Mouse (Mus musculus) hindbrain, embryonic 15.5 days (tissue): ENCODE results near the gene D17H6S53E. TPM values are rescaled to one million over a fixed set of nuclear protein-coding genes. Genes with fewer than 3 reads are reported as not detected.

Experiments used
- ATAC-seq: fragments of 200-750 bp; cut with Nextera tagmentation; 2 replicates; pipeline ENCODE4 v1.8.0; 2017; ENCODE audit warnings: low read depth, moderate number of reproducible peaks, moderate TSS enrichment; ENCODE audit not compliant: low FRiP score
- H3K27ac ChIP-seq: fragments of 300-500 bp; sonication (generic); replicated peaks from 2 replicates; pipeline ENCODE4 v1.5.1; 2015; ENCODE audit warnings: mild to moderate bottlenecking, inconsistent platforms
- H3K27me3 ChIP-seq: fragments of 300-500 bp; sonication (generic); 2 replicates; pipeline ENCODE4 v1.6.1; 2015; ENCODE audit warnings: control low read depth, inconsistent platforms
- H3K36me3 ChIP-seq: fragments of 300-500 bp; sonication (generic); 2 replicates; pipeline ENCODE4 v1.6.1; 2015; ENCODE audit warnings: control low read depth, inconsistent platforms
- H3K4me1 ChIP-seq: fragments of 300-500 bp; sonication (generic); replicated peaks from 2 replicates; pipeline ENCODE4 v1.6.1; 2015; ENCODE audit warnings: control low read depth, inconsistent platforms
- H3K4me2 ChIP-seq: fragments of 300-500 bp; sonication (generic); 2 replicates; pipeline ENCODE4 v1.6.1; 2015; ENCODE audit warnings: moderate library complexity, mild to moderate bottlenecking, inconsistent platforms
- H3K4me3 ChIP-seq: fragments of 300-500 bp; sonication (generic); 2 replicates; pipeline ENCODE4 v1.5.1; 2015; ENCODE audit warnings: mild to moderate bottlenecking, inconsistent platforms
- H3K9ac ChIP-seq: fragments of 300-500 bp; sonication (generic); 2 replicates; pipeline ENCODE4 v1.6.1; 2015; ENCODE audit warnings: inconsistent platforms
- H3K9me3 ChIP-seq: fragments of 300-500 bp; sonication (generic); 2 replicates; pipeline ENCODE4 v1.6.1; 2016; ENCODE audit warnings: control low read depth, inconsistent platforms
- WGBS: fragments of 180-500 bp; shearing (Covaris S2); methylation state at CpG from one replicate; pipeline ENCODE4 v1.1.7; 2015; 5-methylcytosine and 5-hydroxymethylcytosine counted together
- polyA plus RNA-seq: library from polyadenylated mRNA; unstranded; fragments of >200 nt; fragmentation: Nextera tagmentation; extraction: Ambion mirVana; gene quantifications from 2 replicates; pipeline ENCODE4 v1.2.1, GENCODE M21; 2015

The D17H6S53E gene
- 9.3 and 10.8 TPM in 2 replicates for polyA plus RNA-seq

GRCm38 (mm10) chr17:35126206-35126611, at the start of gene D17H6S53E:
Gene D17H6S53E, plus strand, starts transcription at chr17:35126373.
- Histone ChIP-seq H3K9me3 (no peaks in the 10 kb centered on the region), H3K27me3 (no peaks in the 10 kb centered on the region), H3K9ac (peak within 1 kb of the TSS; percentile 60), H3K4me2 (peak within 1 kb of the TSS; percentile 67), H3K27ac (peak within 1 kb of the TSS; percentile 72), H3K36me3 (peaks cover 15% of the 10 kb centered on the region), H3K4me3 (peak within 1 kb of the TSS; percentile 54), H3K4me1 (peaks cover 44% of the 10 kb centered on the region)
- WGBS, result under 1% methylated on average over 36 of the region's 36 CpGs
- ATAC-seq, result peak; percentile 49

- peaks cover 8% of the 10 kb centered on the region; the same call in 1 of the 2 replicates for H3K4me1 ChIP-seq
- H3K4me3 ChIP-seq, result peak within 1 kb of the TSS; percentile 20
- no peak within 1 kb of the TSS for H3K27ac ChIP-seq
- no peaks in the 10 kb centered on the region for H3K36me3 ChIP-seq
- H3K9ac ChIP-seq, result peak within 1 kb of the TSS; percentile 10; the same call in 1 of the 2 replicates
- no peaks in the 10 kb centered on the region for H3K9me3 ChIP-seq
- WGBS, result 35% methylated on average over 10 of the region's 10 CpGs
- no peak for ATAC-seq
- H3K4me2 ChIP-seq, result peak within 1 kb of the TSS; percentile 49
- H3K27me3 ChIP-seq, result no peaks in the 10 kb centered on the region
Observed at GRCm38 (mm10) chr17:35076507-35077176, 49.5 kb upstream of the D17H6S53E start, which contains the start of gene Ly6g6e. Gene Ly6g6e, plus strand, starts transcription at chr17:35076902.

DNA sequence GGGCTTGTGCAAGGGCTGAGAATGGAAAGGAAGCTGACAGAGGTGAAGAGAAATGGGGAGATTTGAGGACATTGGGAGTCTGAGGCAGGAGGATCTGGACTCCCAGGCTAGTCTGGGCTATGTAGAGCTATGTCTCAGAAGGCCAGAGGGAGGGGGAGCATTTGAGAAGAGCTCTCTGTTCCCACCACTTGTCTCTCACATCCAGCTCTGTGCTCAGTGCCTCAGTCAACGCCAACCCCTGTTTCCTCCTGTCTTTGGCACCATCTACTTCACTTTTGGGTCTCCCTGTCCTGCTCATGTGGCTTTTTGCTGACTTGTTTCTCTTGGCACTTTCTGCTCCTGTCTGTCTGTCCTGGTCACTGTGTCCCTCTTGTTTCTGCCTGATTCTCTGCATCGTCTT, 48.9 kb upstream of the D17H6S53E start:
- Histone ChIP-seq H3K9me3 (no peaks in the 10 kb centered on the region), H3K4me1 (peaks cover 8% of the 10 kb centered on the region; the same call in 1 of the 2 replicates), H3K4me3 (peak overlapping the region; percentile 20; the same call in 1 of the 2 replicates), H3K36me3 (no peaks in the 10 kb centered on the region), H3K27ac (no peak overlapping the region), H3K9ac (no peak overlapping the region), H3K4me2 (peak overlapping the region; percentile 49), H3K27me3 (no peaks in the 10 kb centered on the region)
- ATAC-seq, result 0 out of 2 replicates have a peak, but pooled peaks have one; percentile 27
- 27% methylated on average over 2 of the region's 2 CpGs for WGBS

GRCm38 (mm10) chr17:35077786-35078233, 48.4 kb upstream of the D17H6S53E start, which contains the start of gene Ly6g6d:
Gene Ly6g6d, minus strand, starts transcription at chr17:35078065.
- Histone ChIP-seq H3K36me3 (no peaks in the 10 kb centered on the region), H3K9ac (peak within 1 kb of the TSS; percentile 10; the same call in 1 of the 2 replicates)

DNA sequence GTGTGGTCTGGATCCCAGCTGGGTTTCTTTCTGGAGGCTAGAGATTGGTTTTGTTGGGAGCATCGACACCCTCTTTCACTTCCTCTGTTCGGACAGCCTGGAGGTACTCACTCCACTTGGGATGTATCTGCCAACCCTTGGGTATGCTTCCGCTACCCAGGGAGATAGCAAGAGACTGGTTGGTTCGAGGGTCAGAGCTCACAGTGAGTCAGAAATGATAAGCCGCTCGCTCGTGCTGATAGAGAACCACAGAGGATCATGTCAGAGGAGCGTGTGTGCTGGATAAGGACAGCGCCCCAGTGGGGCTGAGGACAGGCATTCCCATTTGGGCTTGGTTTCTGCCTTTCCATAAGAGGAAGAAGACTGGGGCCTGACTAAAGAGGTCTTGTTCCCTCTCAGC, 46.4 kb upstream of the D17H6S53E start:
- Histone ChIP-seq H3K4me2 (no peak overlapping the region), H3K4me1 (peaks cover 8% of the 10 kb centered on the region; the same call in 1 of the 2 replicates), H3K9me3 (no peaks in the 10 kb centered on the region), H3K27ac (no peak overlapping the region), H3K36me3 (no peaks in the 10 kb centered on the region), H3K9ac (no peak overlapping the region), H3K27me3 (no peaks in the 10 kb centered on the region), H3K4me3 (no peak overlapping the region)
- ATAC-seq, result no peak
- 70% methylated on average over 9 of the region's 9 CpGs for WGBS

More at GRCm38 (mm10) chr17:35077786-35078233, 48.4 kb upstream of the D17H6S53E start, which contains the start of gene Ly6g6d:
- Histone ChIP-seq H3K4me3 (peak within 1 kb of the TSS; percentile 20), H3K27me3 (no peaks in the 10 kb centered on the region), H3K9me3 (no peaks in the 10 kb centered on the region), H3K4me2 (peak within 1 kb of the TSS; percentile 49), H3K27ac (no peak within 1 kb of the TSS), H3K4me1 (peaks cover 8% of the 10 kb centered on the region; the same call in 1 of the 2 replicates)
- 18% methylated on average over 14 of the region's 14 CpGs for WGBS
- no peak for ATAC-seq

DNA sequence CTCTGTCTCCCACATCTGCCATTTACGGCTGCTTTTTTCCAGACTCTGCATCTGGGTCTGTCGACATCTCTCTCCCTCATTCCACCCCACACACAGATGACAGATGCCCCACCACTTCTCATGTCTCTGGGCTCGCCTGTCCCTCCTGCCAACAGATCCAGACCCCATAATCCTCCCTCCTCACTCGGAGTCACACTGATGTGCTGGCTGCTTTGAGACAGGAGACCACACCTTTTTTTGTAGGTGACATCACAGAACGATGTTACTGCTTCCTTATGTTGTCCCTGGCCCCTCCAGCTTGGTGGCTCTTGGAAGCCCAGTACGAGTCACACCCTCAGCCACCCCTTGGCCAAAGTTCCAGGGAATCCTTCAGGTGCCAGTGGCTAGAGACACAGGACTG, 45.9 kb upstream of the D17H6S53E start:
- peaks cover 8% of the 10 kb centered on the region; the same call in 1 of the 2 replicates for H3K4me1 ChIP-seq
- H3K4me2 ChIP-seq, result no peak overlapping the region
- no peak overlapping the region for H3K4me3 ChIP-seq
- H3K27ac ChIP-seq, result no peak overlapping the region
- 64% methylated on average over 6 of the region's 6 CpGs for WGBS
- no peak for ATAC-seq
- no peaks in the 10 kb centered on the region for H3K36me3 ChIP-seq
- H3K9me3 ChIP-seq, result no peaks in the 10 kb centered on the region
- no peaks in the 10 kb centered on the region for H3K27me3 ChIP-seq
- H3K9ac ChIP-seq, result no peak overlapping the region

- Histone ChIP-seq H3K9me3 (no peaks in the 10 kb centered on the region), H3K27ac (no peak overlapping the region), H3K9ac (no peak overlapping the region), H3K27me3 (no peaks in the 10 kb centered on the region), H3K4me3 (no peak overlapping the region), H3K4me2 (no peak overlapping the region), H3K4me1 (peaks cover 8% of the 10 kb centered on the region; the same call in 1 of the 2 replicates), H3K36me3 (no peaks in the 10 kb centered on the region)
- no peak for ATAC-seq
- WGBS, result 66% methylated on average over 4 of the region's 4 CpGs
Observed at GRCm38 (mm10) chr17:35080710-35081109, 45.5 kb upstream of the D17H6S53E start.

DNA sequence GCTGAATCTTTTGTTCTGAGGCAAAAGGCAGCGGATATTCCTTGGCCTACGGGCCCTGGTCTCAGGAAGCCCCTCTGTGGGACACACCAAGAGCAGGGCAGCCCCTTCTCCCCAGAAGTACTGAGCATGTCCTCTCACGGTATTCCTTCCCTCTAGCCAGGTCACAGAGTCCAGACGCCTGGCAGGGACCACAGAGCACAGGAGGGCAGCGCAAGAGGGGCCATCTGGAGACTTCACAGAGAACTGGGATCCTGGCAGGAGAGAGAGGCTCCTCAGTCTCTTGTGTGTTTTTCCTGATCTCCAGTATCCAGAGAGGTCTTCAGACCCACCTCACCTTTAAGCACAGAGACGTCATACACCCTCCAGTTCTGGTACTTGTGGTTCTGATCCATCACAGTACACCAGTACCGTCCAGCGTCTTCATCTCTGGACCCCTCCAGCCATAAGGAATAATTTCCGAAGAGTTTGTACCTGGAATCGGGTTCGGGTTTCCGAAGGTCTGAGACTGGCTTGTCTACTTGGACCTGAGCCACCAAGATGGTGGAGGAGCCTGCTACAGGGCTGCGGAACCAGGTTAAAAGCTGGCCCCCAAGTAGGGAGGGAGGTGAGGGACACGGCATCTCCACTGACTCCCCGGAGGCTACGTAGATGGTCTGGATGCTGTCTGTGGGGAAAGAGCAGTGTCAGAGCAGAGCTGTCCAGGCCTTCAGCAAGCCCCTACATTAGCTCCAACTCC, 43.2 kb upstream of the D17H6S53E start:
- no peak for ATAC-seq
- H3K4me1 ChIP-seq, result peaks cover under 1% of the 10 kb centered on the region; the same call in 1 of the 2 replicates
- no peaks in the 10 kb centered on the region for H3K27me3 ChIP-seq
- H3K4me3 ChIP-seq, result no peak overlapping the region
- no peak overlapping the region for H3K9ac ChIP-seq
- H3K9me3 ChIP-seq, result no peaks in the 10 kb centered on the region
- no peak overlapping the region for H3K27ac ChIP-seq
- WGBS, result 86% methylated on average over 16 of the region's 16 CpGs
- no peak overlapping the region for H3K4me2 ChIP-seq
- no peaks in the 10 kb centered on the region for H3K36me3 ChIP-seq

DNA sequence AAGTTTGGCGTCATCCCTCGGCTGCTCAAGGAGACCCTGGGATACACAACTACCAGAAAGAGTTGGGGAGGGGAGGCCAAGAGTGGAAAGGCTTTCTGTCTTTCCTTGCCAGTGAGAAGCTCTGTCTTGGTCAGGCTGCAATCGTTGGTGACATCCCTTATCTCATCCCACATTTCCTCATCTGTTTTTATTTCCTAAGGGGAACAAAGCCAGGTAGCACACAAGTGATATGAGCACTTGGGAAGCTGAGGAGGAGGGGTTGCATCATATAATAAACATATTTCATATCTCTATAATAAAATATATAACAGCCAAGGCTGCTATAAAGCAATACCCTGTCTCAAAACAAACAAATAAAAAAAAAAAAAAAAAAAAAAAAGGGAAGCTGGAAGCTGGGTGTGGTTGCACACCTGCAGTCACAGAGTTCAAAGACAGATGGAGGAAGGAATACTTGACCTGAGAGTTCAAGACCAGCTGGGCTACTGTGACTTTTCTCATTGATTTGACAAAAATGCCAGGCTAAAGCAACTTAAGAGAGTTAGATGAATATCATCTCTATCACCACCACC, 42.2 kb upstream of the D17H6S53E start:
- no peak overlapping the region for H3K9ac ChIP-seq
- no peak overlapping the region for H3K4me3 ChIP-seq
- no peaks in the 10 kb centered on the region for H3K9me3 ChIP-seq
- no peaks in the 10 kb centered on the region for H3K27me3 ChIP-seq
- no peak overlapping the region for H3K27ac ChIP-seq
- no peaks in the 10 kb centered on the region for H3K36me3 ChIP-seq
- WGBS, result 91% methylated on average over 3 of the region's 3 CpGs
- H3K4me2 ChIP-seq, result no peak overlapping the region
- H3K4me1 ChIP-seq, result no peaks in the 10 kb centered on the region
- no peak for ATAC-seq

GRCm38 (mm10) chr17:35085208-35085865, 40.8 kb upstream of the D17H6S53E start, which contains the start of gene Ly6g6f:
Gene Ly6g6f, minus strand, starts transcription at chr17:35085610.
- Histone ChIP-seq H3K4me2 (no peak within 1 kb of the TSS), H3K27me3 (no peaks in the 10 kb centered on the region), H3K36me3 (no peaks in the 10 kb centered on the region), H3K9ac (no peak within 1 kb of the TSS), H3K27ac (no peak within 1 kb of the TSS), H3K4me1 (peaks cover 7% of the 10 kb centered on the region), H3K9me3 (no peaks in the 10 kb centered on the region), H3K4me3 (no peak within 1 kb of the TSS)
- 85% methylated on average over 7 of the region's 7 CpGs for WGBS
- no peak for ATAC-seq

DNA sequence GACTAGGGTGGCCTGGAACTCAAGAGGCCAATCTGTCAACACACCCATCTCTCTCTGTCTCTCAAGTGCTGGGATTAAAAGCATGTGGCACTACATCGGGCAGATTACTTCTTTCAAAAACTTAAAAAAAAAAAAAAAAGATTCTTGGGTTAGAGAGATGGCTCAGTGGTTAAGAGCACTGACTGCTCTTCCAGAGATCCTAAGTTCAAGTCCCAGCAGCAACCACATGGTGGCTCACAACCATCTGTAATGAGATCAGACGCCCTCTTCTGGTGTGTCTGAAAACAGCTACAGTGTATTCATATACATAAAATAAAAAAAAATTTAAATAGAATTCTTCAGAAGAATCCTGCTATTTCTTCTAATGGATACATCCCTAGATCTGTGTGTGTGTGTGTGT, 38.0 kb upstream of the D17H6S53E start:
- WGBS, result 59% methylated on average over 2 of the region's 2 CpGs
- H3K9me3 ChIP-seq, result no peaks in the 10 kb centered on the region
- peaks cover 13% of the 10 kb centered on the region for H3K4me1 ChIP-seq
- H3K4me3 ChIP-seq, result no peak overlapping the region
- H3K4me2 ChIP-seq, result no peak overlapping the region
- no peaks in the 10 kb centered on the region for H3K27me3 ChIP-seq
- H3K9ac ChIP-seq, result no peak overlapping the region
- no peak overlapping the region for H3K27ac ChIP-seq
- no peak for ATAC-seq
- peaks cover 10% of the 10 kb centered on the region; the same call in 1 of the 2 replicates for H3K36me3 ChIP-seq
